Mouse (Mus musculus) liver, embryonic 14.5 days (tissue): ENCODE measurements around the gene Trhr2.

ENCODE experiments used
- CTCF ChIP-seq: IDR thresholded peaks from 2 replicates; pipeline ENCODE4 v1.5.1; 2016; ENCODE audit warnings: antibody characterized with exemption, low read depth, control low read depth
- EP300 ChIP-seq: IDR thresholded peaks from 2 replicates; pipeline ENCODE4 v1.6.1; 2016; ENCODE audit warnings: antibody characterized with exemption, low read depth

DNA sequence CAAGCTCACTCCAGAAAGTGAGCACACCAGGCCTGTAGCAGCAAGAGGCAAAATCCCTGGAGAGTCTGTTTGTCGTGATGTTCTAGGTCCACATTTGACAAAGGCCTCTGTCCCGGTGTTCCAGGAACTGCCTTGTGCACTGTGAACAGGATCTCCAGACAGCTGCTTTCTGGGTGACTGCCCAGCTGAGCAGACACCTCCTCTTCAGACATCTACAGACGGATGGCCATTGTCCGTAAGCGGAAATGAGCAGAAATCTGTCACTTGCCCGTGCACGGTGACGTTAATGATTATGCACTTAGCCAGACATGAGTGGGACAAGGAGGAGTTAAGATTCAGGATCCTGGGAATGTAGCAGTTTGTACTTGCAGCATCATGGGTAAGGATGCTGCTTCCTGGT, 6.4 kb downstream of the Trhr2 start:
- TF ChIP-seq CTCF (no peak), EP300 (no peak)
